Mouse (Mus musculus) layer of hippocampus, adult 11-12 months (tissue): ENCODE data around the gene Glmp.
"Not testable (repeated sequence)": the region's sequence is repeated elsewhere in the genome, so short reads cannot be mapped to it uniquely, and the experiment has no call there.

ENCODE experiments used
- DNase-seq: peaks from one replicate; pipeline ENCODE4 v3.0.0; 2022; ENCODE audit warnings: low spot score

Gene Glmp

GRCm38 (mm10) chr3:88324951-88325405 is at the start of gene Glmp:
Glmp (plus strand) TSS chr3:88325023.
- DNase-seq, result peak; percentile 71

GRCm38 (mm10) chr3:88276121-88276520 is 48.7 kb upstream of the Glmp start:
- DNase-seq, result no peak

GRCm38 (mm10) chr3:88276529-88277143 is 48.2 kb upstream of the Glmp start:
- peak; percentile 52 for DNase-seq

- DNase-seq, result no peak
These were observed 44.8 kb upstream of the Glmp start for GRCm38 (mm10) chr3:88280035-88280434.

GRCm38 (mm10) chr3:88281141-88281916 is 43.5 kb upstream of the Glmp start:
- not testable (repeated sequence) for DNase-seq

- not testable (repeated sequence) for DNase-seq
These were observed 39.8 kb upstream of the Glmp start for GRCm38 (mm10) chr3:88284815-88285564.

GRCm38 (mm10) chr3:88285565-88285895 is 39.3 kb upstream of the Glmp start:
- DNase-seq, result not testable (repeated sequence)

- DNase-seq, result no peak
These were observed 37.7 kb upstream of the Glmp start, which contains the start of gene Gm38392 for GRCm38 (mm10) chr3:88287110-88287509. Gm38392 (minus strand) TSS chr3:88287210.

GRCm38 (mm10) chr3:88288133-88288713 is 36.6 kb upstream of the Glmp start:
- not testable (repeated sequence) for DNase-seq

GRCm38 (mm10) chr3:88291970-88292369 is 32.9 kb upstream of the Glmp start:
- DNase-seq, result peak; percentile 19

- DNase-seq, result not testable (repeated sequence)
These were observed 29.6 kb upstream of the Glmp start for GRCm38 (mm10) chr3:88295272-88295671.

GRCm38 (mm10) chr3:88296110-88296560 is 28.7 kb upstream of the Glmp start:
- no peak for DNase-seq

- peak; percentile 98 for DNase-seq
These were observed 28.1 kb upstream of the Glmp start, which contains the start of the genes Tsacc and Cct3 for GRCm38 (mm10) chr3:88296561-88297318. Tsacc (minus strand) TSS chr3:88296999. Cct3 (plus strand) TSS chr3:88297116.

- peak; percentile 66 for DNase-seq
These were observed 27.4 kb upstream of the Glmp start for GRCm38 (mm10) chr3:88297321-88297851.

- no peak for DNase-seq
These were observed 25.7 kb upstream of the Glmp start for GRCm38 (mm10) chr3:88299172-88299571.

GRCm38 (mm10) chr3:88328956-88329355 is 4.1 kb downstream of the Glmp start:
- DNase-seq, result no peak

GRCm38 (mm10) chr3:88331282-88331681 is 6.5 kb downstream of the Glmp start:
- DNase-seq, result peak; percentile 50

GRCm38 (mm10) chr3:88334029-88334658 is 9.3 kb downstream of the Glmp start:
- no peak for DNase-seq

GRCm38 (mm10) chr3:88334902-88335435 is 10.1 kb downstream of the Glmp start:
- no peak for DNase-seq

- DNase-seq, result no peak
These were observed 10.7 kb downstream of the Glmp start for GRCm38 (mm10) chr3:88335436-88336053.
